Mouse (Mus musculus) heart, embryonic 14.5 days (tissue): ENCODE data around the gene S100a13. TPM values are rescaled to one million over a fixed set of nuclear protein-coding genes. Genes with fewer than 3 reads are reported as not detected.

Source experiments
- ATAC-seq: fragments of 200-750 bp; cut with Nextera tagmentation; 2 replicates; pipeline ENCODE4 v1.8.0; 2017; ENCODE audit warnings: low read depth, moderate TSS enrichment; ENCODE audit not compliant: insufficient number of reproducible peaks, insufficient read depth, low FRiP score
- H3K27ac ChIP-seq, 2 experiments: fragments of 200-500 bp in 1 of 2; fragments of 300-500 bp in 1 of 2; sonication (generic) in 1 of 2; replicated peaks in 1 of 2; 2 replicates each; pipeline ENCODE4 v1.5.1; 2012 to 2014; ENCODE audit warnings: low read depth in 2 of 2, low read length in 2 of 2, control low read depth in 1 of 2, mild to moderate bottlenecking in 1 of 2, mixed read lengths in 1 of 2; ENCODE audit not compliant: control insufficient read depth in 1 of 2, insufficient read depth in 1 of 2
- H3K27me3 ChIP-seq: fragments of 300-500 bp; sonication (generic); 2 replicates; pipeline ENCODE4 v1.6.1; 2014; ENCODE audit warnings: mild to moderate bottlenecking, low read length, control low read depth; ENCODE audit not compliant: control insufficient read depth, insufficient read depth
- H3K36me3 ChIP-seq: fragments of 300-500 bp; sonication (generic); 2 replicates; pipeline ENCODE4 v1.6.1; 2014; ENCODE audit warnings: mild to moderate bottlenecking, control low read depth, low read length, mixed read lengths; ENCODE audit not compliant: control insufficient read depth, insufficient read depth
- H3K4me1 ChIP-seq, 2 experiments: fragments of 200-500 bp in 1 of 2; fragments of 300-500 bp in 1 of 2; sonication (generic) in 1 of 2; 2 replicates each; pipeline ENCODE4 v1.6.1; 2012 to 2014; ENCODE audit warnings: low read length in 2 of 2, control low read depth in 1 of 2, mixed read lengths in 1 of 2; ENCODE audit not compliant: control insufficient read depth in 2 of 2, insufficient read depth in 2 of 2
- H3K4me2 ChIP-seq: fragments of 300-500 bp; sonication (generic); 2 replicates; pipeline ENCODE4 v1.6.1; 2014; ENCODE audit warnings: mild to moderate bottlenecking, low read length
- H3K4me3 ChIP-seq, 2 experiments: fragments of 200-500 bp in 1 of 2; fragments of 300-500 bp in 1 of 2; sonication (generic) in 1 of 2; 2 replicates each; pipeline ENCODE4 v1.5.1; 2012 to 2014; ENCODE audit warnings: low read length in 2 of 2, mild to moderate bottlenecking in 2 of 2, control low read depth in 1 of 2, low read depth in 1 of 2, moderate library complexity in 1 of 2; ENCODE audit not compliant: control insufficient read depth in 1 of 2, insufficient read depth in 1 of 2
- H3K9ac ChIP-seq: fragments of 300-500 bp; sonication (generic); 2 replicates; pipeline ENCODE4 v1.6.1; 2014; ENCODE audit warnings: mild to moderate bottlenecking, low read length
- H3K9me3 ChIP-seq: fragments of 300-500 bp; sonication (generic); 2 replicates; pipeline ENCODE4 v1.6.1; 2016; ENCODE audit warnings: low read length, control low read depth; ENCODE audit not compliant: control insufficient read depth
- WGBS: fragments of 180-500 bp; shearing (Covaris S2); extraction: QIAGEN DNeasy Blood & Tissue Kit; methylation state at CpG from one replicate; pipeline ENCODE4 v1.1.7; 2014; 5-methylcytosine and 5-hydroxymethylcytosine counted together
- polyA plus RNA-seq: library from polyadenylated mRNA; unstranded; fragments of >200 nt; fragmentation: Nextera tagmentation; extraction: Ambion mirVana; gene quantifications from 2 replicates; pipeline ENCODE4 v1.2.1, GENCODE M21; 2014

Gene S100a13
- polyA plus RNA-seq, 1 experiment from 2014 or later: 99.9 TPM

GRCm38 (mm10) chr3:90560008-90560628 lies 45.9 kb downstream of the S100a13 start, which contains the start of gene S100a3:
Gene S100a3 (plus strand): TSS chr3:90560578.
- 82% methylated on average over 6 of the region's 6 CpGs for WGBS
- Histone ChIP-seq H3K9ac (no peak within 1 kb of the TSS), H3K27ac (no peak within 1 kb of the TSS), H3K9me3 (no peaks in the 10 kb centered on the region), H3K4me1 (no peaks in the 10 kb centered on the region), H3K27me3 (no peaks in the 10 kb centered on the region), H3K4me3 (no peak within 1 kb of the TSS), H3K36me3 (no peaks in the 10 kb centered on the region), H3K4me2 (no peak within 1 kb of the TSS)
- no peak for ATAC-seq

Other genes starting within 250 kb of the S100a13 start
- gene Dennd4b, start 249.2 kb upstream of the S100a13 start, polyA plus RNA-seq: 5.4 and 5.6 TPM in 2 replicates
- 8.2 and 9.4 TPM in 2 replicates for gene Gatad2b, start 221.3 kb upstream of the S100a13 start, polyA plus RNA-seq
- gene Slc27a3, start 124.5 kb upstream of the S100a13 start, polyA plus RNA-seq: 4.3 and 4.6 TPM in 2 replicates
- gene Ints3, start 80.8 kb upstream of the S100a13 start, polyA plus RNA-seq: 21.0 and 22.1 TPM in 2 replicates
- 11.6 and 11.8 TPM in 2 replicates for gene Npr1, start 48.6 kb upstream of the S100a13 start, polyA plus RNA-seq
- gene Ilf2, start 38.3 kb upstream of the S100a13 start, polyA plus RNA-seq: 110 and 112 TPM in 2 replicates
- gene Snapin, start 23.4 kb upstream of the S100a13 start, polyA plus RNA-seq: 83.8 and 89.3 TPM in 2 replicates
- 60.2 and 65.7 TPM in 2 replicates for gene Chtop, start 4.9 kb upstream of the S100a13 start, polyA plus RNA-seq
- 319 and 338 TPM in 2 replicates for gene S100a1, start within 50 bp of the S100a13 start, polyA plus RNA-seq
- not detected in 2 replicates for gene S100a14, start 12.4 kb downstream of the S100a13 start, polyA plus RNA-seq
- gene S100a16, start 22.8 kb downstream of the S100a13 start, polyA plus RNA-seq: 80.7 and 84.0 TPM in 2 replicates
- gene S100a3, start 46.1 kb downstream of the S100a13 start, polyA plus RNA-seq: 0.32 TPM in 2 replicates
- not detected in 2 replicates for gene S100a2, start 75.8 kb downstream of the S100a13 start, polyA plus RNA-seq
- gene Gm42674, start 87.5 kb downstream of the S100a13 start, polyA plus RNA-seq: not detected in 2 replicates
- gene S100a4, start 89.3 kb downstream of the S100a13 start, polyA plus RNA-seq: 2.5 and 3.8 TPM in 2 replicates
- gene S100a5, start 94.1 kb downstream of the S100a13 start, polyA plus RNA-seq: not detected in 2 replicates
- gene S100a6, start 98.4 kb downstream of the S100a13 start, polyA plus RNA-seq: 43.9 and 49.8 TPM in 2 replicates
- gene S100a7a, start 139.6 kb downstream of the S100a13 start, polyA plus RNA-seq: not detected in 2 replicates
- gene S100a8, start 154.5 kb downstream of the S100a13 start, polyA plus RNA-seq: 6.5 and 13.7 TPM in 2 replicates
- 2.7 and 11.4 TPM in 2 replicates for gene S100a9, start 181.3 kb downstream of the S100a13 start, polyA plus RNA-seq
- gene Pglyrp4, start 212.5 kb downstream of the S100a13 start, polyA plus RNA-seq: not detected in 2 replicates